9 mouse cellular contexts compared by ENCODE assay signal in genomic region chr19:4149283-4149682, GRCm38 (mm10). TPM values are rescaled to one million over a fixed set of nuclear protein-coding genes. Genes with fewer than 3 reads are reported as not detected.
DNase-seq lines count a peak whose midpoint lies in the region; ATAC-seq and TF ChIP-seq lines count a peak whose summit lies in the region.
"Had no signal": no experiment of that assay in that cellular context is flagged by ENCODE, and none has a peak within 500 bp of the region (broad histone marks: within the 10 kb centered on the region; RNA-seq: fewer than 3 reads in every experiment).

No protein-coding gene starts in this region.

- WGBS in kidney, postnatal 0 days, result 69% methylated on average over 11 of the region's 11 CpGs
- WGBS in embryonic facial prominence, embryonic 10.5 days, result 90% methylated on average over 11 of the region's 11 CpGs
- 89% methylated on average over 11 of the region's 11 CpGs for WGBS in hindbrain, embryonic 14.5 days
- 90% methylated on average over 11 of the region's 11 CpGs for WGBS in midbrain, embryonic 14.5 days

- H3K27ac ChIP-seq in kidney, postnatal 0 days, result peak overlapping the region; percentile 87; the same call in 1 of the 2 replicates
- H3K27ac ChIP-seq in embryonic facial prominence, embryonic 10.5 days (replicated peaks), result 0 out of 2 replicates have a peak overlapping the region, but pooled peaks have one; percentile 88
- H3K27ac ChIP-seq in hindbrain, embryonic 14.5 days, result no peak overlapping the region
- H3K27ac ChIP-seq in midbrain, embryonic 14.5 days (replicated peaks; ENCODE audit: low read depth, low read length), result no peak overlapping the region

- H3K4me1 ChIP-seq in kidney, postnatal 0 days (replicated peaks; ENCODE audit: insufficient read depth, low read length), result peaks cover 11% of the 10 kb centered on the region; the same call in 1 of the 2 replicates
- H3K4me1 ChIP-seq in embryonic facial prominence, embryonic 10.5 days, result peaks cover 35% of the 10 kb centered on the region
- H3K4me1 ChIP-seq in hindbrain, embryonic 14.5 days (replicated peaks; ENCODE audit: control insufficient read depth, insufficient read depth, low read length), result peaks cover 14% of the 10 kb centered on the region
- peaks cover 15% of the 10 kb centered on the region; the same call in 1 of the 2 replicates for H3K4me1 ChIP-seq in midbrain, embryonic 14.5 days (ENCODE audit: control insufficient read depth, insufficient read depth, low read length)

- no peaks in the 10 kb centered on the region for H3K9me3 ChIP-seq in kidney, postnatal 0 days (replicated peaks; ENCODE audit: low read length)
- peaks cover 3% of the 10 kb centered on the region; the same call in 1 of the 2 replicates for H3K9me3 ChIP-seq in embryonic facial prominence, embryonic 10.5 days
- no peaks in the 10 kb centered on the region for H3K9me3 ChIP-seq in hindbrain, embryonic 14.5 days (ENCODE audit: control insufficient read depth, low read length)
- H3K9me3 ChIP-seq in midbrain, embryonic 14.5 days (ENCODE audit: control insufficient read depth, low read length), result 0 out of 2 replicates have a peak, but pooled peaks cover 4% of the 10 kb centered on the region

- no peak for ATAC-seq in kidney, postnatal 0 days (replicated peaks; ENCODE audit: low FRiP score, low read depth)
- no peak for ATAC-seq in hindbrain, embryonic 14.5 days (ENCODE audit: low FRiP score)
- ATAC-seq in midbrain, embryonic 14.5 days (ENCODE audit: low FRiP score, low TSS enrichment), result no peak
- ATAC-seq in monocyte, adult 5-6 weeks (replicated peaks; ENCODE audit: insufficient number of reproducible peaks, low FRiP score, low TSS enrichment, poor library complexity, severe bottlenecking), result no peak
- ATAC-seq in megakaryocyte-erythroid progenitor cell, adult 5-6 weeks (replicated peaks; ENCODE audit: low FRiP score, low TSS enrichment, poor library complexity, severe bottlenecking), result no peak

- peak overlapping the region; percentile 89 for H3K4me2 ChIP-seq in kidney, postnatal 0 days (ENCODE audit: low read length)
- H3K4me2 ChIP-seq in hindbrain, embryonic 14.5 days (replicated peaks), result peak overlapping the region; percentile 75
- peak overlapping the region; percentile 86 for H3K4me2 ChIP-seq in midbrain, embryonic 14.5 days (ENCODE audit: low read length)

- peak overlapping the region; percentile 98 for H3K4me3 ChIP-seq in kidney, postnatal 0 days (replicated peaks; ENCODE audit: low read depth, low read length)
- peak overlapping the region; percentile 88 for H3K4me3 ChIP-seq in embryonic facial prominence, embryonic 10.5 days
- H3K4me3 ChIP-seq in hindbrain, embryonic 14.5 days (replicated peaks; ENCODE audit: low read length), result peak overlapping the region; percentile 80
- peak overlapping the region; percentile 80 for H3K4me3 ChIP-seq in midbrain, embryonic 14.5 days (replicated peaks; ENCODE audit: low read depth, low read length)

- peak overlapping the region; percentile 93 for H3K9ac ChIP-seq in kidney, postnatal 0 days (ENCODE audit: low read depth, low read length)
- peak overlapping the region; percentile 87 for H3K9ac ChIP-seq in hindbrain, embryonic 14.5 days
- peak overlapping the region; percentile 81 for H3K9ac ChIP-seq in midbrain, embryonic 14.5 days (replicated peaks; ENCODE audit: low read length)

- no peak for TF ChIP-seq CTCF in kidney, postnatal 0 days (IDR thresholded peaks at IDR 0.05; ENCODE audit: low read depth)

- no peaks in the 10 kb centered on the region for H3K27me3 ChIP-seq in kidney, postnatal 0 days (ENCODE audit: insufficient read depth, low read length)
- no peaks in the 10 kb centered on the region for H3K27me3 ChIP-seq in embryonic facial prominence, embryonic 10.5 days (replicated peaks; ENCODE audit: low read depth, poor library complexity, severe bottlenecking)
- no peaks in the 10 kb centered on the region for H3K27me3 ChIP-seq in hindbrain, embryonic 14.5 days (ENCODE audit: control insufficient read depth, insufficient read depth, low read length)
- no peaks in the 10 kb centered on the region for H3K27me3 ChIP-seq in midbrain, embryonic 14.5 days (ENCODE audit: control insufficient read depth, insufficient read depth, low read length)

- no peak for DNase-seq in kidney, postnatal 0 days (ENCODE audit: low spot score)
- DNase-seq in kidney, adult 11 months, result no peak
- no peak for DNase-seq in embryonic facial prominence, embryonic 10.5 days (ENCODE audit: low spot score)
- DNase-seq in hindbrain, embryonic 14.5 days (ENCODE audit: low spot score), result no peak
- no peak for DNase-seq in midbrain, embryonic 14.5 days
- no peak for DNase-seq in spleen, postnatal 10 days (ENCODE audit: low spot score in 2 of 2)

- peaks cover 22% of the 10 kb centered on the region for H3K36me3 ChIP-seq in kidney, postnatal 0 days (ENCODE audit: insufficient read depth, low read length)
- H3K36me3 ChIP-seq in embryonic facial prominence, embryonic 10.5 days (replicated peaks), result peaks cover 44% of the 10 kb centered on the region
- peaks cover 31% of the 10 kb centered on the region for H3K36me3 ChIP-seq in hindbrain, embryonic 14.5 days (replicated peaks; ENCODE audit: control insufficient read depth, insufficient read depth)
- H3K36me3 ChIP-seq in midbrain, embryonic 14.5 days (ENCODE audit: control insufficient read depth, insufficient read depth, low read length), result peaks cover 32% of the 10 kb centered on the region

RNA-seq across cellular contexts. Expression of gene Coro1b, which starts 0.9 kb away (rescaled TPM):
- 161 and 164 TPM in 2 replicates for polyA plus RNA-seq in kidney, postnatal 0 days (2015; fragmentation: Nextera tagmentation; extraction: Ambion mirVana)
- polyA plus RNA-seq in embryonic facial prominence, embryonic 10.5 days (2016; fragmentation: Nextera tagmentation; extraction: Ambion mirVana), result 130 and 134 TPM in 2 replicates
- polyA plus RNA-seq in hindbrain, embryonic 14.5 days (2014; fragmentation: Nextera tagmentation; extraction: Ambion mirVana), result 102 TPM in 2 replicates
- polyA plus RNA-seq in midbrain, embryonic 14.5 days (2014; fragmentation: Nextera tagmentation; extraction: Ambion mirVana), result 105 and 117 TPM in 2 replicates
- total RNA-seq in monocyte, adult 5-6 weeks (2017), result 209 to 226 TPM (median 217 TPM) in 3 replicates
- total RNA-seq in megakaryocyte-erythroid progenitor cell, adult 5-6 weeks (2014; fragmentation: Nextera tagmentation), result 103 and 123 TPM in 2 replicates
- total RNA-seq in megakaryocyte-erythroid progenitor cell, adult 5-6 weeks (2017), result 42.8 and 97.1 TPM in 2 replicates

RNA-seq across cellular contexts. Expression of gene Ptprcap, which starts 4.1 kb away (rescaled TPM):
- polyA plus RNA-seq in kidney, postnatal 0 days (2015; fragmentation: Nextera tagmentation; extraction: Ambion mirVana), result 0.82 and 0.91 TPM in 2 replicates
- polyA plus RNA-seq in embryonic facial prominence, embryonic 10.5 days (2016; fragmentation: Nextera tagmentation; extraction: Ambion mirVana), result 0.58 TPM in 1 of 2 replicates, not detected in the other
- 0.44 and 0.68 TPM in 2 replicates for polyA plus RNA-seq in hindbrain, embryonic 14.5 days (2014; fragmentation: Nextera tagmentation; extraction: Ambion mirVana)
- 0.55 and 0.64 TPM in 2 replicates for polyA plus RNA-seq in midbrain, embryonic 14.5 days (2014; fragmentation: Nextera tagmentation; extraction: Ambion mirVana)
- 133 to 326 TPM (median 178 TPM) in 3 replicates for total RNA-seq in monocyte, adult 5-6 weeks (2017)
- total RNA-seq in megakaryocyte-erythroid progenitor cell, adult 5-6 weeks (2014; fragmentation: Nextera tagmentation), result 53.0 and 63.6 TPM in 2 replicates
- total RNA-seq in megakaryocyte-erythroid progenitor cell, adult 5-6 weeks (2017), result 104 and 112 TPM in 2 replicates

RNA-seq across cellular contexts. Expression of gene Cabp4, which starts 5.5 kb away (rescaled TPM):
- polyA plus RNA-seq in kidney, postnatal 0 days (2015; fragmentation: Nextera tagmentation; extraction: Ambion mirVana), result 0.08 and 0.13 TPM in 2 replicates
- polyA plus RNA-seq in embryonic facial prominence, embryonic 10.5 days (2016; fragmentation: Nextera tagmentation; extraction: Ambion mirVana), result 0.14 TPM in 1 of 2 replicates, not detected in the other
- 0.11 and 0.26 TPM in 2 replicates for polyA plus RNA-seq in hindbrain, embryonic 14.5 days (2014; fragmentation: Nextera tagmentation; extraction: Ambion mirVana)
- 0.14 and 0.15 TPM in 2 replicates for polyA plus RNA-seq in midbrain, embryonic 14.5 days (2014; fragmentation: Nextera tagmentation; extraction: Ambion mirVana)
- not detected in 3 replicates for total RNA-seq in monocyte, adult 5-6 weeks (2017)
- total RNA-seq in megakaryocyte-erythroid progenitor cell, adult 5-6 weeks (2014; fragmentation: Nextera tagmentation), result 0.39 and 1.5 TPM in 2 replicates
- not detected in 2 replicates for total RNA-seq in megakaryocyte-erythroid progenitor cell, adult 5-6 weeks (2017)
- total RNA-seq: hematopoietic stem cell, adult 5-6 weeks had no signal

RNA-seq across cellular contexts. Expression of gene Gpr152, which starts 9.7 kb away (rescaled TPM):
- 0.03 TPM in 1 of 2 replicates, not detected in the other for polyA plus RNA-seq in kidney, postnatal 0 days (2015; fragmentation: Nextera tagmentation; extraction: Ambion mirVana)
- not detected in 2 replicates for polyA plus RNA-seq in embryonic facial prominence, embryonic 10.5 days (2016; fragmentation: Nextera tagmentation; extraction: Ambion mirVana)
- polyA plus RNA-seq in hindbrain, embryonic 14.5 days (2014; fragmentation: Nextera tagmentation; extraction: Ambion mirVana), result not detected in 2 replicates
- not detected in 2 replicates for polyA plus RNA-seq in midbrain, embryonic 14.5 days (2014; fragmentation: Nextera tagmentation; extraction: Ambion mirVana)
- 0.29 to 0.43 TPM in 2 of 3 replicates, not detected in the other for total RNA-seq in monocyte, adult 5-6 weeks (2017)
- total RNA-seq in megakaryocyte-erythroid progenitor cell, adult 5-6 weeks (2014; fragmentation: Nextera tagmentation), result not detected in 2 replicates
- not detected in 2 replicates for total RNA-seq in megakaryocyte-erythroid progenitor cell, adult 5-6 weeks (2017)
- total RNA-seq: hematopoietic stem cell, adult 5-6 weeks had no signal

RNA-seq across cellular contexts. Expression of gene Rps6kb2, which starts 13.9 kb away (rescaled TPM):
- 42.4 and 49.0 TPM in 2 replicates for polyA plus RNA-seq in kidney, postnatal 0 days (2015; fragmentation: Nextera tagmentation; extraction: Ambion mirVana)
- polyA plus RNA-seq in embryonic facial prominence, embryonic 10.5 days (2016; fragmentation: Nextera tagmentation; extraction: Ambion mirVana), result 66.1 and 68.5 TPM in 2 replicates
- 35.8 and 39.7 TPM in 2 replicates for polyA plus RNA-seq in hindbrain, embryonic 14.5 days (2014; fragmentation: Nextera tagmentation; extraction: Ambion mirVana)
- 37.3 and 42.2 TPM in 2 replicates for polyA plus RNA-seq in midbrain, embryonic 14.5 days (2014; fragmentation: Nextera tagmentation; extraction: Ambion mirVana)
- total RNA-seq in monocyte, adult 5-6 weeks (2017), result 22.8 to 27.8 TPM (median 27.0 TPM) in 3 replicates
- total RNA-seq in megakaryocyte-erythroid progenitor cell, adult 5-6 weeks (2014; fragmentation: Nextera tagmentation), result 60.4 and 60.9 TPM in 2 replicates
- total RNA-seq in megakaryocyte-erythroid progenitor cell, adult 5-6 weeks (2017), result 14.7 and 39.7 TPM in 2 replicates

Comparison
In these comparisons a context has a peak if more than half of its experiments do, and no peak if none do; other contexts are left out.
1. H3K27ac ChIP-seq: peak in kidney, postnatal 0 days (single experiment) and embryonic facial prominence, embryonic 10.5 days (single experiment); none in hindbrain, embryonic 14.5 days (single experiment) and midbrain, embryonic 14.5 days (single experiment).
2. Peak in every context shown above with its lines, with median percentiles within 50 percentile points of each other: H3K4me2 ChIP-seq, H3K4me3 ChIP-seq and H3K9ac ChIP-seq.